Mouse (Mus musculus): ENCODE data around the gene Slc5a3. TPM values are rescaled to one million over a fixed set of nuclear protein-coding genes. Genes with fewer than 3 reads are reported as not detected.
A peak's percentile ranks its signal among the peaks of the same experiment; 100 is the strongest.

Slc5a3 gene
- polyA plus RNA-seq, 1 experiment from 2014 or later = 3.6 TPM

DNA sequence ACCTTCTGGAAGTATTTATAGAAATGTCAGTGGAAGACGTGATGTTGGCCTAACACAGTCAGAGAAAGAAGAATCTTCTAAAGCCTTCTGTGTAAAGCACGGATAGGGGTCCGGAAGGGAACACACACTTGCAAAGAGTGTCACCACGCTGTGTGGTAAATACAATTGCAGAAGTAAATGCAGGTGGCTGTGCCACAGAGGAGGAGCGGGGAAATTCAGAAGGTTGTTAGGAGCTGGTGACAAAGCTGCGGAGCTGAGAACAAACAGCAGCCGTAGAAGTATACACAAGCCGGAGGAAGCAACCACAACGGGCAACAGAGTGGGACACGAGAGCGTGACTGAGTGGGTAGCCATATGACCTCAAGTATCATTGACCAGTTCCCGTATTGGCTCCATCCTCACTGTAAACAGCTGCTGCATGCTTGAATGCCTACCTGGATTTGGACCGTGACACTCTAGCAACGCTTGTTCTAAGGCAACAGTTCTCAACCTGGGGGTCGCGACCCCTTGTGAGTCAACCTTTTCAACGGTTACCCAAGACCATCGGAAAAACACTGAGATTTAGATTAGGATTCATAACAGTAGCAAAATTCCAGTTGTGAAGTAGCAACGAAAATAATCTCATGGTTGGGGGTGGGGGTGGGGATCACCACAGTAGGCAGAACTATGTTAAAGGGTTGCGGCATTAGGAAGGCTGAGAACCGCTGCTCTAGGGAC is 20.1 kb upstream of the Slc5a3 start:
- no peak for ATAC-seq (ENCODE audit: extremely low read depth, insufficient number of reproducible peaks, low FRiP score, low TSS enrichment)
- peaks cover 4% of the 10 kb centered on the region; the same call in 1 of the 2 replicates for H3K9me3 ChIP-seq
- H3K27me3 ChIP-seq (replicated peaks) = no peaks in the 10 kb centered on the region
- WGBS = 81% methylated on average over 21 of the region's 21 CpGs
- H3K4me1 ChIP-seq = peaks cover 4% of the 10 kb centered on the region; the same call in 1 of the 2 replicates
- no peak overlapping the region for H3K4me2 ChIP-seq
- H3K27ac ChIP-seq (replicated peaks) = no peak overlapping the region
- H3K36me3 ChIP-seq = no peaks in the 10 kb centered on the region
- H3K9ac ChIP-seq = no peak overlapping the region
- no peak overlapping the region for H3K4me3 ChIP-seq

DNA sequence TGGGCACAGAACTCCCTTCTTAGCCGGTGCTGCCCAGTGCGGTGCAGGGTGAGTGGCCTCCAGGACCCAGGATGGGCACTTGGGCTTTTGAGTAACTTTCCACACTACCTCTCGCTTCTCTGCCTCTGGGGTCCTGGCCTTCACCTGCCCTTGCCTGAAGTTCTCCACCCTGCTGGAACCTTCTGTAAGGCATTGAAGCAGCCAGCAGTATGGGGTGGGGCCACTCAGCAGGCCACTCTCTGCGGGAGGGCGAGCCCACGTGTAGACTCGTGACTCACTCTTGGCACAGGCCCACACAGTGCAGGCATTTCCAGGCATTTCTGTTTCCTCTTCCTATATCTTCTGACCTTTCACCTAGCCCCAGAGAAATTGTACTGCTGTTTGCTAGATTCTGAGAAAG is 18.7 kb upstream of the Slc5a3 start:
- Histone ChIP-seq H3K4me1 (peaks cover 4% of the 10 kb centered on the region; the same call in 1 of the 2 replicates), H3K9me3 (peaks cover 4% of the 10 kb centered on the region; the same call in 1 of the 2 replicates), H3K4me2 (no peak overlapping the region), H3K27ac (replicated peaks) (no peak overlapping the region), H3K9ac (no peak overlapping the region), H3K27me3 (replicated peaks) (no peaks in the 10 kb centered on the region), H3K36me3 (no peaks in the 10 kb centered on the region), H3K4me3 (no peak overlapping the region)
- ATAC-seq (ENCODE audit: extremely low read depth, insufficient number of reproducible peaks, low FRiP score, low TSS enrichment) = no peak
- 79% methylated on average over 7 of the region's 7 CpGs for WGBS

DNA sequence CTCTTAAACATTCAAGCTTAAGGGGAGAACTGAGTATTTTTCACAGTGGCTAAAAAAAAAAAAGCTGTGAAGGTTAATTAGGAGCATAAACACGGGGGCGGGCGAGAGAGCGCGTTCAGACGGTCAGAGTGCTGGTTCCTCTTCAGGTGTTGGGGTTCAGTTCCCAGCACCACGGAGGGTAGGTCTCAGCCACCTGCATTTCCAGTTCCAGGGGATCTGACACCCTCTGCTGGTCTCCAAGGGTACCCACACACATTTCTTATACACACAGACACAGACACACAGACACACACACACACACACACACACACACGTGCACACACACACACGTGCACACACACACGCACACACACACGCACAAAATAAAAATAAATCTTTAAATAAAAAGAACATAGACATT is 18.2 kb upstream of the Slc5a3 start:
- no peak for ATAC-seq (ENCODE audit: extremely low read depth, insufficient number of reproducible peaks, low FRiP score, low TSS enrichment)
- Histone ChIP-seq H3K4me3 (no peak overlapping the region), H3K27ac (replicated peaks) (no peak overlapping the region), H3K4me1 (peaks cover 4% of the 10 kb centered on the region; the same call in 1 of the 2 replicates), H3K36me3 (no peaks in the 10 kb centered on the region), H3K9ac (no peak overlapping the region), H3K27me3 (replicated peaks) (no peaks in the 10 kb centered on the region), H3K9me3 (peaks cover 4% of the 10 kb centered on the region; the same call in 1 of the 2 replicates), H3K4me2 (no peak overlapping the region)
- WGBS = 89% methylated on average over 11 of the region's 11 CpGs

DNA sequence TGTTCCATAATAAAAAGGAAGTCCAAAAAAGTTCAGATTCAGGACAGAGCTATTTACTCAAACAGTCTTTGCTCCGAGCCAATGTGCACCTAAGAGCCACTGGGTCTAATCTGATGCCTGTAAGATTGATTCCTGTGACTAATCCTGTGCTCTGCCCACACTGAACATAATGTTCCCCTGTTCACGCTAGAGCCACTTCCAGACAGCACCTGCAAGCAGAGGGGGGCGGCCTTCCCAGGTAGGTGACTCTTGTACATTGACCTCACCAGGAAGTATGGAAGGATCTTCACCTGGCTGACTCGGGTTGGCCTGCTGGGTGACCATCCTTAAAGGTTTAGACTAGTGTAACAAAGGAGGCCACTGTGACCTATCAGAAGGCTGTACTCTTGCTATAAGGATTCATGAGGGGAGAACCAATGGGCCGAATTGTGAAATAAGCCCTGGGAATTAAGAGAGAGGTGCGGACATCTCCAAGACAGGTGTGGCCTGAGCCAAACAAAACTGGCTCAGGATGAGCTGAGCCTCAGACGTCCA is 6.3 kb upstream of the Slc5a3 start:
- no peak overlapping the region for H3K4me3 ChIP-seq
- H3K4me2 ChIP-seq = no peak overlapping the region
- 85% methylated on average over 7 of the region's 7 CpGs for WGBS
- peaks cover 17% of the 10 kb centered on the region for H3K4me1 ChIP-seq
- no peaks in the 10 kb centered on the region for H3K36me3 ChIP-seq
- H3K9ac ChIP-seq = no peak overlapping the region
- no peak for ATAC-seq (ENCODE audit: extremely low read depth, insufficient number of reproducible peaks, low FRiP score, low TSS enrichment)
- peaks cover 8% of the 10 kb centered on the region for H3K9me3 ChIP-seq
- no peaks in the 10 kb centered on the region for H3K27me3 ChIP-seq (replicated peaks)
- H3K27ac ChIP-seq (replicated peaks) = no peak overlapping the region

DNA sequence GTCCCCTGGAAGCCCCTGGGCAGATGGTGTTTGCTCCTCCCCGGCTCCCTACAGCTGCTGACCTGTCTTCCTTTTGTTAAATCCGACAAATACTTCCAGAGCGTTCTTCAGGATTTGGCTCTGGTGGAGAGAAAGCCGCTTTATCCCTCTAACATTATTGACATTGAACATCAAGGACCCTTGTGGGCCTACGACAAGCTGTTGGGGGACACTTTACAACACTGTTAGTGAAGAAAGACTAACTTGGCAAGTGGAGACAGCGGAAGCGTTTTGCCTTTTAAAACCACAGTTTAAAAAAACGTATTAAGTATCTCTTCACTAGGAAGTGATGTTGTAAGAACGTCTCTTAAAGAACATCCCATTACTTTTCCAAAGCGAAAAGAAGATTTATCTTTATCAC is 5.6 kb upstream of the Slc5a3 start:
- Histone ChIP-seq H3K27ac (replicated peaks) (no peak overlapping the region), H3K4me1 (peaks cover 24% of the 10 kb centered on the region), H3K4me2 (no peak overlapping the region), H3K9ac (no peak overlapping the region), H3K4me3 (no peak overlapping the region), H3K27me3 (replicated peaks) (no peaks in the 10 kb centered on the region), H3K9me3 (peaks cover 8% of the 10 kb centered on the region), H3K36me3 (no peaks in the 10 kb centered on the region)
- 72% methylated on average over 10 of the region's 10 CpGs for WGBS
- no peak for ATAC-seq (ENCODE audit: extremely low read depth, insufficient number of reproducible peaks, low FRiP score, low TSS enrichment)

DNA sequence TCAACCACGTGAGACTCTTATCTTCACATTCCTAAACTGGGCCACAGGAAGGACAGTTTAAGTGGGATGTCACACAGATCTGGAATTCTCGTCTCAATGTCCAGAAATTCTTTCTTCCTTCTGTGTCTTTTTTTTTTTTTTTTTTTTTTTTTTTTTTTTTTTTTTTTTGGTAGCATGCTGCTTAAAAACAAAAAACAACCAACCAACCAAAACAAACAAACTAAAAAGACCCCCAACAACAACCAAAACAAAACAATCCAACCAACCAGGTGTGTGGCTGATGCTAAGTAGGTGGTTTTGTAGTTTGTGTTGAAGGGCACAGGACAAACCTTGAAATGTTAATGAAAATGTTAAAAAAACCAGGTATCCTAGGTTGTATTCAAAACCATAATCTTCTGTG is 1.4 kb upstream of the Slc5a3 start:
- no peak overlapping the region for H3K4me3 ChIP-seq
- no peak for ATAC-seq (ENCODE audit: extremely low read depth, insufficient number of reproducible peaks, low FRiP score, low TSS enrichment)
- H3K27me3 ChIP-seq (replicated peaks) = no peaks in the 10 kb centered on the region
- peaks cover 8% of the 10 kb centered on the region for H3K9me3 ChIP-seq
- H3K27ac ChIP-seq (replicated peaks) = 0 out of 2 replicates have a peak overlapping the region, but pooled peaks have one; percentile 87
- H3K4me2 ChIP-seq = no peak overlapping the region
- peaks cover 11% of the 10 kb centered on the region for H3K36me3 ChIP-seq
- 21% methylated on average over 2 of the region's 2 CpGs for WGBS
- no peak overlapping the region for H3K9ac ChIP-seq
- peaks cover 33% of the 10 kb centered on the region for H3K4me1 ChIP-seq

DNA sequence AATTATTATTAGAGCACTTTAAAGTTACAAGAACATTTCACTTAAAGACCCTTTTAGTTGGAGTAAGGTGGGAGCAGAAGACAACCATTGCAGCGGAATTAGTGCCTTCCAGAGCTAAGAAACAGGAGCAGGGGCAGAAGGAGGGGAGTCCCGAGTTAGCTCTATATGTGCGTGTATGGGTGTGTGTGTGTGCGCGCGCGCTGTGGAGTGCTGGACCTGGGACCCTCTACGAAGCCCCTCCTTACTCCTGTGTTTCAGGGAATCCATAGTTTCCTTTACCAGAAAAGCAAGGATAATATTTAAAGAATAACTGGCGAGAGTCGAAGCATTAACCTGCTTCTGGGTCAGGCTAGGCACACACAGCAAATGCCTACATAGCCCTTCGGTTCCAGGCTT is 668 bp upstream of the Slc5a3 start:
- peaks cover 17% of the 10 kb centered on the region for H3K36me3 ChIP-seq
- H3K4me3 ChIP-seq = peak overlapping the region; percentile 66
- H3K27me3 ChIP-seq (replicated peaks) = no peaks in the 10 kb centered on the region
- no peak for ATAC-seq (ENCODE audit: extremely low read depth, insufficient number of reproducible peaks, low FRiP score, low TSS enrichment)
- peak overlapping the region; percentile 87 for H3K27ac ChIP-seq (replicated peaks)
- H3K4me2 ChIP-seq = peak overlapping the region; percentile 94
- peaks cover 33% of the 10 kb centered on the region for H3K4me1 ChIP-seq
- 5% methylated on average over 11 of the region's 11 CpGs for WGBS
- peaks cover 8% of the 10 kb centered on the region for H3K9me3 ChIP-seq
- H3K9ac ChIP-seq = peak overlapping the region; percentile 86

DNA sequence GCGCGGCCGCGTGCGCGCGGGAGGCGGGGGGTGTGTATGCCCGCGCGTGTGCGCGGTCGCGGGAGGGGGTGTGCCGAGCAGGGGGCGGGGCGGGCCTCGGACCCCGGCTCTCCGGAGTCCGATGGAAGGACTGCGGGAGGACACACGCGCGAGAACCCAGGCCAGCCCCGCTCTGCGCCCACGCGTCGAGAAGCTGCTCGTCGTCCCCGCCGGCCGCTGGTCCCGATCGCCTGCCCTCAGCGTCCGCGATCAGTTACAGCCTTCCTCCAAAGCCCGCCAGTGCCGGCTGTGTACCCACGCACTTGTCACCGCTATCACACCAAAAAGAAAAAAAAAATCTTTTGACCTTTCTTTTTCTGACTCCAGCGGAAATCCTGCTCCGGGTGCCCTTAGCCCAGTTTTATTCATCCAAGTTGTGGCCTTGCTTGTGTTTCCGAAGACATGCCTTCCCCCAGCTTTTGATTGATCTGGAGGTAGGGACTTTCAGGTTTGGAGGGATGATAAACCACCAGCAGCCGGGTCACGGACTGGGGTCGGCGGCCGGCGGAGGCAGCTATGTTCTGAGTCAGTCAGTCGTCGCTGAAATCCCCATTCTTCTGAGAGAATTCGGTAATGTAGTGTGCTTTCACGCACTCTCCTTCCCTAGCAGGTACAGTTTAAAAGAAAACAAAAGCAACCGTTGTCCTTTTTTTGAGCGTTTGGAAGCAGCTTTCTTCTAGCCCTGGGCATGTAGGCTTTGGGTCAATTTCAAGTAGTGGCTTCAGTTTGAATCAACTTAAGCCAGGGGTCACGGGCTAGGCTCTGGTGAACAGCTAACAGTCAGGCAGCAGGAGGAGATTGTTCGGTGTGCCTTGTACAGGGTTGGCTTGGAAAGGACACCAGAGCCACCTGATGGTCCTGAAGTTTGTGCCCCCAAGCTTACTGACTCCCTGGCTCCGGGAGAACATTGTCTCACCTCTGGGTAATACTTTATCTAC is 810 bp downstream of the Slc5a3 start:
- Histone ChIP-seq H3K9me3 (peaks cover 5% of the 10 kb centered on the region), H3K4me2 (peak overlapping the region; percentile 94), H3K9ac (peak overlapping the region; percentile 86), H3K36me3 (peaks cover 32% of the 10 kb centered on the region), H3K27me3 (replicated peaks) (no peaks in the 10 kb centered on the region), H3K4me1 (peaks cover 33% of the 10 kb centered on the region), H3K4me3 (peak overlapping the region; percentile 66), H3K27ac (replicated peaks) (peak overlapping the region; percentile 87)
- WGBS = 2% methylated on average over 63 of the region's 63 CpGs
- ATAC-seq (ENCODE audit: extremely low read depth, insufficient number of reproducible peaks, low FRiP score, low TSS enrichment) = 0 out of 2 replicates have a peak, but pooled peaks have one; percentile 12

DNA sequence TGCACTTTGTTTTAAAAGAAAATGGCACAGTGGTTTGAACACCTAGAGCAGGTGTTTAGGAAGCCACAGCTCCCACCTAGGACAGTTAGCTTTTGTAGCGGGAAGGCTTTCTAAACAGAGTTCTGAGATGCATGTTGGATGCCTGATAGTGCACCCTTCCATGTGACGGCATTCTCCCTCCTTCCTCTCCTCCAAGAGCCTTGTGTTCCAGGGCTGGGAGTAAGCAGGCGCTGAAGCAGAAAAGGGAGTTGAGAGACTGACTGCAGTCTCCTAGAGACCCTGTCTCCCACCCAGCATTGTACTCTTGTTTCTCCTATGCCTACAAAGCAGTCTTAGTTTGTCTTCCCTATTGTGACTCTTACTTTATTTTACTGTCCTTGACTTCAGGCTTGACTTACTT is 2.1 kb downstream of the Slc5a3 start:
- Histone ChIP-seq H3K27me3 (replicated peaks) (no peaks in the 10 kb centered on the region), H3K9me3 (no peaks in the 10 kb centered on the region), H3K9ac (no peak overlapping the region; the same call in 1 of the 2 replicates), H3K4me2 (peak overlapping the region; percentile 94), H3K4me3 (no peak overlapping the region), H3K27ac (replicated peaks) (no peak overlapping the region), H3K36me3 (peaks cover 41% of the 10 kb centered on the region), H3K4me1 (peaks cover 41% of the 10 kb centered on the region)
- 75% methylated on average over 3 of the region's 3 CpGs for WGBS
- no peak for ATAC-seq (ENCODE audit: extremely low read depth, insufficient number of reproducible peaks, low FRiP score, low TSS enrichment)

DNA sequence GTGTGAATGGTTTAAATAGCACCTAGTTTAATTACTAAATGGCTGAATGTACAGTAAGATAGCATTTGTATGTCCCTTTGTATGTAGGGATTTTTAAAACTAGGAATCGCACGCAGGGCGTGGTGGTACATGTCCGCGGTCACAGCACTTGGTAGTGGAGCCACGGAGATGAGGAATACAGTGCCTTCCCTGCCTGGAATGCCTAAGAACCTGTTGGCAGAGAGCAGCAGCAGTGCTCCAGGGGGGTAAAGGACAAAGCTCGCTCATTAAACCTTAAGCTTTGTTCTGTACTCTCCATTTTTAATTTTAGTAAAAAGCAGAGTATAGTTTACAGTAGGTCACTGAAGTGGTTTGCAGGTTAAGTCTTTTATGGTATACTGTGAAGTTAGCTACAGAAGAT is 3.5 kb downstream of the Slc5a3 start:
- 90% methylated on average over 7 of the region's 7 CpGs for WGBS
- no peak for ATAC-seq (ENCODE audit: extremely low read depth, insufficient number of reproducible peaks, low FRiP score, low TSS enrichment)
- H3K36me3 ChIP-seq = peaks cover 51% of the 10 kb centered on the region
- no peaks in the 10 kb centered on the region for H3K9me3 ChIP-seq
- H3K4me2 ChIP-seq = no peak overlapping the region
- no peak overlapping the region for H3K27ac ChIP-seq (replicated peaks)
- no peaks in the 10 kb centered on the region for H3K27me3 ChIP-seq (replicated peaks)
- no peak overlapping the region for H3K9ac ChIP-seq
- peaks cover 38% of the 10 kb centered on the region for H3K4me1 ChIP-seq
- H3K4me3 ChIP-seq = no peak overlapping the region

DNA sequence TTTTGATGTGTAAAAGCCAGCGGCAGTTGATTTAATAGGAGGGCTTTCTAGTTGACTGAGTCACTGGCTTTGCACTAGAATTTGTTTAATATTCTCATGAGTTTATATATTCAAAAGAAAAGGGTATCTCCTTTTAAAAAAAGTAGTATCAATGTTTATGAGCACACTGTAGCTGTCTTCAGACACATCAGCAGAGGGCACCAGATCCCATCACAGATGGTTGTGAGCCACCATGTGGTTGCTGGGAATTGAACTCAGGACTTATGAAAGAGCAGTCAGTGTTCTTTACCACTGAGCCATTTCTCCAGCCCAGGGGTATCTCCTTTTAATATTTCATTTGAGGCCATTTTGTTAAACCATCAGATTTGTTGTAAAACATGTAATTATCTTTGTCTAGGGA is 4.7 kb downstream of the Slc5a3 start:
- H3K36me3 ChIP-seq = peaks cover 63% of the 10 kb centered on the region
- no peaks in the 10 kb centered on the region for H3K27me3 ChIP-seq (replicated peaks)
- ATAC-seq (ENCODE audit: extremely low read depth, insufficient number of reproducible peaks, low FRiP score, low TSS enrichment) = no peak
- H3K4me3 ChIP-seq = no peak overlapping the region
- no peak overlapping the region for H3K27ac ChIP-seq (replicated peaks)
- peaks cover 30% of the 10 kb centered on the region for H3K4me1 ChIP-seq
- H3K9me3 ChIP-seq = no peaks in the 10 kb centered on the region
- 97% methylated on average over 1 of the region's 1 CpGs for WGBS
- no peak overlapping the region for H3K9ac ChIP-seq
- no peak overlapping the region for H3K4me2 ChIP-seq
